Mouse (Mus musculus): Measurements from ENCODE around the gene Ntrk2. TPM values are rescaled to one million over a fixed set of nuclear protein-coding genes. Genes with fewer than 3 reads are reported as not detected.

The Ntrk2 gene
- total and polyA plus RNA-seq, 2 experiments from 2014 or later: 0.92 to 2.9 TPM

GRCm38 (mm10) chr13:59010893-59011529, 204.6 kb downstream of the Ntrk2 start:
- Histone ChIP-seq H3K9ac (replicated peaks; ENCODE audit: low read depth, low read length) (no peak overlapping the region), H3K27me3 (ENCODE audit: control insufficient read depth, insufficient read depth, low read length) (0 out of 2 replicates have a peak, but pooled peaks cover 6% of the 10 kb centered on the region), H3K4me3 (ENCODE audit: low read depth, low read length) (peak overlapping the region; percentile 21), H3K36me3 (replicated peaks; ENCODE audit: control insufficient read depth, insufficient read depth, low read length) (no peaks in the 10 kb centered on the region), H3K4me1 (ENCODE audit: control insufficient read depth, insufficient read depth) (peaks cover 12% of the 10 kb centered on the region; the same call in 1 of the 2 replicates), H3K4me2 (ENCODE audit: low read depth, low read length) (peak overlapping the region; percentile 56), H3K9me3 (replicated peaks; ENCODE audit: control insufficient read depth, low read length) (no peaks in the 10 kb centered on the region), H3K27ac (ENCODE audit: low read depth) (no peak overlapping the region)
- no peak for DNase-seq (ENCODE audit: low spot score)
- TF ChIP-seq CTCF (IDR thresholded peaks at IDR 0.05; ENCODE audit: low read depth) (no peak), EP300 (IDR thresholded peaks at IDR 0.05; ENCODE audit: low read depth) (no peak)
- WGBS: 38% methylated on average over 16 of the region's 16 CpGs
- no peak; the same call in 1 of the 2 replicates for ATAC-seq (ENCODE audit: insufficient read depth, low read depth)

GRCm38 (mm10) chr13:59011530-59011903, 205.1 kb downstream of the Ntrk2 start:
- no peaks in the 10 kb centered on the region for H3K36me3 ChIP-seq (replicated peaks; ENCODE audit: control insufficient read depth, insufficient read depth, low read length)
- H3K9ac ChIP-seq (replicated peaks; ENCODE audit: low read depth, low read length): no peak overlapping the region
- peak overlapping the region; percentile 56 for H3K4me2 ChIP-seq (ENCODE audit: low read depth, low read length)
- no peaks in the 10 kb centered on the region for H3K9me3 ChIP-seq (replicated peaks; ENCODE audit: control insufficient read depth, low read length)
- peaks cover 12% of the 10 kb centered on the region; the same call in 1 of the 2 replicates for H3K4me1 ChIP-seq (ENCODE audit: control insufficient read depth, insufficient read depth)
- no peak overlapping the region for H3K27ac ChIP-seq (ENCODE audit: low read depth)
- H3K27me3 ChIP-seq (ENCODE audit: control insufficient read depth, insufficient read depth, low read length): 0 out of 2 replicates have a peak, but pooled peaks cover 6% of the 10 kb centered on the region
- WGBS: 5% methylated on average over 15 of the region's 15 CpGs
- ATAC-seq (ENCODE audit: insufficient read depth, low read depth) (peak; percentile 92), DNase-seq (ENCODE audit: low spot score) (peak; percentile 43)
- TF ChIP-seq CTCF (IDR thresholded peaks at IDR 0.05; ENCODE audit: low read depth): no peak
- no peak for TF ChIP-seq EP300 (IDR thresholded peaks at IDR 0.05; ENCODE audit: low read depth)
- H3K4me3 ChIP-seq (ENCODE audit: low read depth, low read length): peak overlapping the region; percentile 21

- WGBS: 38% methylated on average over 1 of the region's 1 CpGs
- no peak for ATAC-seq (ENCODE audit: insufficient read depth, low read depth)
- TF ChIP-seq EP300 (IDR thresholded peaks at IDR 0.05; ENCODE audit: low read depth) (no peak), CTCF (IDR thresholded peaks at IDR 0.05; ENCODE audit: low read depth) (no peak)
Measured at GRCm38 (mm10) chr13:59015360-59015759, 209.0 kb downstream of the Ntrk2 start.

GRCm38 (mm10) chr13:59017121-59017520, 210.8 kb downstream of the Ntrk2 start:
- no peak overlapping the region for H3K4me2 ChIP-seq (ENCODE audit: low read depth, low read length)
- no peaks in the 10 kb centered on the region for H3K4me1 ChIP-seq (ENCODE audit: control insufficient read depth, insufficient read depth)
- no peaks in the 10 kb centered on the region for H3K36me3 ChIP-seq (replicated peaks; ENCODE audit: control insufficient read depth, insufficient read depth, low read length)
- WGBS: 47% methylated on average over 5 of the region's 5 CpGs
- H3K27me3 ChIP-seq (ENCODE audit: control insufficient read depth, insufficient read depth, low read length): 0 out of 2 replicates have a peak, but pooled peaks cover 6% of the 10 kb centered on the region
- no peak overlapping the region for H3K4me3 ChIP-seq (ENCODE audit: low read depth, low read length)
- no peak for TF ChIP-seq EP300 (IDR thresholded peaks at IDR 0.05; ENCODE audit: low read depth)
- TF ChIP-seq CTCF (IDR thresholded peaks at IDR 0.05; ENCODE audit: low read depth): no peak
- H3K9me3 ChIP-seq (replicated peaks; ENCODE audit: control insufficient read depth, low read length): no peaks in the 10 kb centered on the region
- H3K9ac ChIP-seq (replicated peaks; ENCODE audit: low read depth, low read length): no peak overlapping the region
- DNase-seq (ENCODE audit: low spot score) (no peak), ATAC-seq (ENCODE audit: insufficient read depth, low read depth) (no peak)
- no peak overlapping the region for H3K27ac ChIP-seq (ENCODE audit: low read depth)

More at GRCm38 (mm10) chr13:59015360-59015759, 209.0 kb downstream of the Ntrk2 start:
- Histone ChIP-seq H3K4me2 (ENCODE audit: low read depth, low read length) (no peak overlapping the region), H3K4me1 (ENCODE audit: control insufficient read depth, insufficient read depth) (peaks cover 12% of the 10 kb centered on the region; the same call in 1 of the 2 replicates), H3K36me3 (replicated peaks; ENCODE audit: control insufficient read depth, insufficient read depth, low read length) (no peaks in the 10 kb centered on the region), H3K9me3 (replicated peaks; ENCODE audit: control insufficient read depth, low read length) (no peaks in the 10 kb centered on the region), H3K27ac (ENCODE audit: low read depth) (no peak overlapping the region), H3K9ac (replicated peaks; ENCODE audit: low read depth, low read length) (no peak overlapping the region), H3K27me3 (ENCODE audit: control insufficient read depth, insufficient read depth, low read length) (0 out of 2 replicates have a peak, but pooled peaks cover 6% of the 10 kb centered on the region), H3K4me3 (ENCODE audit: low read depth, low read length) (no peak overlapping the region)
- no peak for DNase-seq (ENCODE audit: low spot score)

GRCm38 (mm10) chr13:59022251-59023042, 216.1 kb downstream of the Ntrk2 start:
- Histone ChIP-seq H3K9ac (replicated peaks; ENCODE audit: low read depth, low read length) (no peak overlapping the region), H3K27me3 (ENCODE audit: control insufficient read depth, insufficient read depth, low read length) (no peaks in the 10 kb centered on the region), H3K4me2 (ENCODE audit: low read depth, low read length) (no peak overlapping the region), H3K4me3 (ENCODE audit: low read depth, low read length) (no peak overlapping the region), H3K36me3 (replicated peaks; ENCODE audit: control insufficient read depth, insufficient read depth, low read length) (no peaks in the 10 kb centered on the region), H3K4me1 (ENCODE audit: control insufficient read depth, insufficient read depth) (no peaks in the 10 kb centered on the region), H3K9me3 (replicated peaks; ENCODE audit: control insufficient read depth, low read length) (no peaks in the 10 kb centered on the region), H3K27ac (ENCODE audit: low read depth) (no peak overlapping the region)
- 75% methylated on average over 22 of the region's 22 CpGs for WGBS
- TF ChIP-seq EP300 (IDR thresholded peaks at IDR 0.05; ENCODE audit: low read depth) (no peak), CTCF (IDR thresholded peaks at IDR 0.05; ENCODE audit: low read depth) (no peak)
- ATAC-seq (ENCODE audit: insufficient read depth, low read depth) (no peak), DNase-seq (ENCODE audit: low spot score) (no peak)

All from heart, postnatal 0 days (tissue).